Mouse (Mus musculus): ENCODE measurements around the gene Gal3st3. TPM values are rescaled to one million over a fixed set of nuclear protein-coding genes. Genes with fewer than 3 reads are reported as not detected.

Gal3st3 gene
- polyA plus RNA-seq (2015; fragmentation: Nextera tagmentation; extraction: Ambion mirVana), result 31.4 and 31.6 TPM in 2 replicates

GRCm38 (mm10) chr19:5297903-5298800, at the start of gene Gal3st3:
Gene Gal3st3 (plus strand): TSS chr19:5298331.
- Histone ChIP-seq H3K4me2 (replicated peaks) (peak within 1 kb of the TSS; percentile 83), H3K27me3 (no peaks in the 10 kb centered on the region), H3K4me1 (peaks cover 54% of the 10 kb centered on the region), H3K36me3 (peaks cover 4% of the 10 kb centered on the region), H3K4me3 (peak within 1 kb of the TSS; percentile 87), H3K27ac (replicated peaks) (peak within 1 kb of the TSS; percentile 88), H3K9me3 (no peaks in the 10 kb centered on the region), H3K9ac (replicated peaks) (peak within 1 kb of the TSS; percentile 94)
- 2% methylated on average over 30 of the region's 32 CpGs for WGBS
- ATAC-seq (replicated peaks), result peak; percentile 55

DNA sequence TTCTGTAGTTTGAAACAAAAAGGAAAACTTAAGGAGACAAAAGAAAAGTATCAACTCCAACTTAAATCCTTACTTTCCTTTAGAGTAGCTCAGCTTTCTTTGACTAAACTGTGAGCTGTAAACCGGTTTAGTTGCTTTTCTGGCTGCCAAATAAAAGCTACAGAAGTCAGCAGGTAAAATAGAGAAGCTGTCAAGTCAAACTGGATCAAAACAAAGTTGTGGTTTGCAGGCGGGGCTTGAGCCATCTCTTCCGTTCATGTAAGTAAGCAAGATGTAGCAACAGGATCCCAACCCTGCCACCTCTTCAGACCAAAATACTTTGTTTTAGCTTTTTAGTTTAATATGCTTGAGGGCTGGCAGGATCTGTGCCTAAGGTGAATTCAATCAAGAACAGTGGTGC, 41.0 kb upstream of the Gal3st3 start:
- H3K4me3 ChIP-seq, result no peak overlapping the region
- H3K27me3 ChIP-seq, result no peaks in the 10 kb centered on the region
- ATAC-seq (replicated peaks), result no peak
- 57% methylated on average over 3 of the region's 3 CpGs for WGBS
- H3K36me3 ChIP-seq, result no peaks in the 10 kb centered on the region
- no peak overlapping the region for H3K27ac ChIP-seq (replicated peaks)
- H3K9me3 ChIP-seq, result no peaks in the 10 kb centered on the region
- no peak overlapping the region for H3K9ac ChIP-seq (replicated peaks)
- no peaks in the 10 kb centered on the region for H3K4me1 ChIP-seq
- no peak overlapping the region for H3K4me2 ChIP-seq (replicated peaks)

DNA sequence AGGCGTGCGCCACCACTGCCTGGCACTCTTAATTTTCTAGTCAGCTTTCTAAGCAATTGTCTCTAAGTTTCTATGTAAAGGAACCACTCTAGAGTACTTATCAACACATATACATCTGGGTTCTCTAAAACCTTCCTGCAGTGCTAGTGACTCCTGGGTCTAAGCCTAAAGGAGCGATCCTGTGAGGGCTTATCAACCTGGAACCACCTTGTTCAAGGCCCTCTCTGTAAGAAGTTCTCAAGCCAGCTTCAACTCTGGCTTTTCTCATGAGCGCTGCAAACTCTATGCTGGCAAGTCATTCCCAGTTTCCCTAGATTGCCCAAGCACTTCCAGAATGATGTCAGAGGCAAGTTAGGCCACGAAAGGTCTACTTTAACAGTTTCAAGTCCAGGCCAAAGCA, 31.1 kb upstream of the Gal3st3 start:
- peaks cover 23% of the 10 kb centered on the region for H3K4me1 ChIP-seq
- H3K4me3 ChIP-seq, result no peak overlapping the region
- no peaks in the 10 kb centered on the region for H3K9me3 ChIP-seq
- H3K36me3 ChIP-seq, result no peaks in the 10 kb centered on the region
- no peak overlapping the region for H3K9ac ChIP-seq (replicated peaks)
- H3K27me3 ChIP-seq, result no peaks in the 10 kb centered on the region
- H3K4me2 ChIP-seq (replicated peaks), result no peak overlapping the region
- no peak overlapping the region for H3K27ac ChIP-seq (replicated peaks)
- 98% methylated on average over 5 of the region's 5 CpGs for WGBS
- no peak for ATAC-seq (replicated peaks)

GRCm38 (mm10) chr19:5268017-5268416, 30.1 kb upstream of the Gal3st3 start:
- Histone ChIP-seq H3K4me1 (peaks cover 26% of the 10 kb centered on the region), H3K27me3 (no peaks in the 10 kb centered on the region), H3K36me3 (no peaks in the 10 kb centered on the region), H3K9ac (replicated peaks) (no peak overlapping the region), H3K4me3 (no peak overlapping the region), H3K9me3 (no peaks in the 10 kb centered on the region), H3K4me2 (replicated peaks) (no peak overlapping the region), H3K27ac (replicated peaks) (no peak overlapping the region)
- ATAC-seq (replicated peaks), result no peak

DNA sequence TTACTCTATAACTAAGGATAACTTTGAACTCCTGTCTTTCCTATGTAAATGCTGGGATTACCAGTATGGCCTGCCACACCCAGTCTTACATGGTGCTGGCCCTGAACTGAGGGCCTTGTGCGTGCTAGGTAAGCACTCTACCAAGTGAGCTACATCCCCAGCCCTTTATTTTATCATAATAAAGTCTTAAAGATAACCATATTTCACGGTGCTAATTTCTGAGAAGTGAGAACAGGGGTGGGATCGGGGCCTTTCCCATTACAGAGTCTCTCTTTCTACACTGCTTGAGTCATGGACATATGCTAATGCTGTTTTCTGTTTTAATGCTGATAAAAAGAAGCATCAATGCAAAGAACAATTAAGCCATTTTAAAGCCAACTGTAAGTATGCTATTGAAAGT, 29.3 kb upstream of the Gal3st3 start:
- H3K9ac ChIP-seq (replicated peaks), result no peak overlapping the region
- peaks cover 34% of the 10 kb centered on the region for H3K4me1 ChIP-seq
- 92% methylated on average over 3 of the region's 3 CpGs for WGBS
- H3K36me3 ChIP-seq, result peaks cover under 1% of the 10 kb centered on the region
- no peak overlapping the region for H3K4me3 ChIP-seq
- no peak overlapping the region for H3K27ac ChIP-seq (replicated peaks)
- no peak overlapping the region for H3K4me2 ChIP-seq (replicated peaks)
- ATAC-seq (replicated peaks), result no peak
- H3K9me3 ChIP-seq, result no peaks in the 10 kb centered on the region
- H3K27me3 ChIP-seq, result no peaks in the 10 kb centered on the region

DNA sequence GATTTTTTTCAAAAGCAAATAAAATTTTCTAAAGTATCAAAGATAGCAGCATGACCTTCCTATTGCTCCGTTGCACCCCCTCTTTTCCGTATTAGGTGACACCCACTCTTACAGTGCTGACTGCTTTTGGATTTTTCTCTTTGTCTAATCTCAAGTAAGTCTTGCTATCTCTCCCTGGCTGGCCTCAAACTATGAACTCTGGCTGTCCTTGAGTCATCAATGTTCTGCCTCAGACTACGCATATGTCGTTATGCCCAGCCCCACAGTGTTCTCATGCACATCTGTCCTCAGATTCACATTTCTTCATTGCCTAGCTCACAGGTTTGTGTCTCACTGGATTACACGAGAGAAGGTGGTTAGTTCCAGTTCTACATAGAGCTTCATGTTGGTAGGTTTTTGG, 28.7 kb upstream of the Gal3st3 start:
- no peak overlapping the region for H3K4me3 ChIP-seq
- H3K9ac ChIP-seq (replicated peaks), result no peak overlapping the region
- WGBS, result 87% methylated on average over 5 of the region's 5 CpGs

DNA sequence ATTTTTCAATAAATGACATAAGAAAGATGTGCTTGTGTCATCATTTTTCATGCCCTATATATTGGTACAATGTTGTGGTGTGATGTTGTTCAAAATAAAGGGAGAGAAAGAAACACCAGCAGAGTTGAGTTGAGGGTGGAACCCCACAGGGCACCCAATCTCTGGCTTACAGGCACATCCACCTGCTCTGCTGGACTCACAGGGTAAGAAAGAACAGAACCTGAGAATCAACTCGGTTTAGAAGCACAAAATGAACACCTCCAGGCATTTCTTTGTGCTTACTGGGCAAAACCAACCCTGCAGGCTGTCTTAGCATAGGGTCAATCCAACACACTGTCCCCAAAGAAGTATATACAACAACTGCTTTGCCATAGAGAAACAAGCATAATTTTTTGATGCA, 26.7 kb upstream of the Gal3st3 start:
- Histone ChIP-seq H3K36me3 (peaks cover 20% of the 10 kb centered on the region), H3K27me3 (no peaks in the 10 kb centered on the region), H3K9me3 (no peaks in the 10 kb centered on the region), H3K4me3 (peak overlapping the region; percentile 62), H3K4me1 (peaks cover 36% of the 10 kb centered on the region), H3K27ac (replicated peaks) (no peak overlapping the region), H3K9ac (replicated peaks) (no peak overlapping the region; the same call in 1 of the 2 replicates), H3K4me2 (replicated peaks) (peak overlapping the region; percentile 77)
- WGBS, result 42% methylated on average over 1 of the region's 1 CpGs
- no peak for ATAC-seq (replicated peaks)

More for the DNA sequence above, 28.7 kb upstream of the Gal3st3 start:
- H3K4me1 ChIP-seq, result peaks cover 36% of the 10 kb centered on the region
- H3K27ac ChIP-seq (replicated peaks), result no peak overlapping the region
- peaks cover 6% of the 10 kb centered on the region for H3K36me3 ChIP-seq
- no peaks in the 10 kb centered on the region for H3K9me3 ChIP-seq
- no peak for ATAC-seq (replicated peaks)
- H3K4me2 ChIP-seq (replicated peaks), result no peak overlapping the region
- H3K27me3 ChIP-seq, result no peaks in the 10 kb centered on the region

- Histone ChIP-seq H3K4me2 (replicated peaks) (peak overlapping the region; percentile 77), H3K4me3 (peak overlapping the region; percentile 62), H3K36me3 (peaks cover 25% of the 10 kb centered on the region), H3K27me3 (no peaks in the 10 kb centered on the region), H3K27ac (replicated peaks) (peak overlapping the region; percentile 93), H3K9ac (replicated peaks) (peak overlapping the region; percentile 81), H3K4me1 (peaks cover 36% of the 10 kb centered on the region), H3K9me3 (no peaks in the 10 kb centered on the region)
- peak; percentile 57 for ATAC-seq (replicated peaks)
- under 1% methylated on average over 21 of the region's 30 CpGs for WGBS
These were observed 25.8 kb upstream of the Gal3st3 start for GRCm38 (mm10) chr19:5272326-5272795.

DNA sequence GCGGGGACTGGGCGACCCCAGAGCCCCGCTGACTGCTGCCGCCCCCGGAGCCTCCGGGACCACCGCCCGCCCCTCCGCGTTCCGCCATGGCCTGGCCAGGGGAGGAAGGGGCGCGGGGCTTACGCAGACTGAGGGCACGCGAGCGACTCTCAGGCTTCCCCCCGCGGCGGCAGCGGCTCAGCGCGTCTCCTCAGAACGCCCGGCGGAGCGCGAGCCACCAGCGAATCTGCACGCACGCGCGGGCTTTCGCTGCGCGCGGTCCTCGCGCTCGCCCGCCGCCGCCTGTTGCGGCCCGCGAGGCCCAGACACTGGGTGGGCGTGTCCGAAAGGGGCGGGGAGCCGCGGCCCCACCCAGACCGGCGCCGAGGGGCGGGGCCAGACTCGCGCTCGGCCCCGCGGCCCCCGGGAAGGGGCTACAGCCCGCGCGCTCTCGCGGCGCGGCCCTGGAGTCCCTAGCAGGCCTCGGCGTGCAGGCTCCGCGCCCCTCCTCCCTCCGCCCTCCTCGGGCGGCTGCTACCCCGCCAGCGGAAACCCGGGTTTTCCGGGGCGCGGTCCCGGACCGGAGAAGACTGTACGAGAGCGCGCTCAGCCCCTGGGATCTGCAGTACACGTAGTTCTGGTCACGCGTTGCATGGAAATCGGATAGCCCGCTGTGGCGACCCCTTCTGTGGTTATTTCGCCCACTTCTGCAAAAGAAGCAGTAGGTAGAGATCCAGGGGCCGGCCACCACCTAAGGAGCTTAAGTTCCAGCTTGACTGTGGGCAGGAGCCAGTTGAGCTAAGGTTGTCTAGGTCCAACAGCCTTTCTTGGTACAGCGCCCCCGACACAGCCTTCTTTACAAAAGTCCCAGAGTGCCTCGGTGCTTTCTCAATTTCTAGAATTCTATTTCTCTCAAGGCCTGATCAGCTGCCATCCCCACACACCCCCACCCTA, 25.1 kb upstream of the Gal3st3 start, which contains the start of gene Pacs1:
Pacs1 (minus strand) TSS at position 319 of the 933 bp plus-strand sequence.
- peak within 1 kb of the TSS; percentile 62 for H3K4me3 ChIP-seq
- peak within 1 kb of the TSS; percentile 93 for H3K27ac ChIP-seq (replicated peaks)
- H3K4me1 ChIP-seq, result peaks cover 36% of the 10 kb centered on the region
- H3K36me3 ChIP-seq, result peaks cover 32% of the 10 kb centered on the region
- no peaks in the 10 kb centered on the region for H3K27me3 ChIP-seq
- ATAC-seq (replicated peaks), result peak; percentile 95
- under 1% methylated on average over 65 of the region's 97 CpGs for WGBS
- peak within 1 kb of the TSS; percentile 77 for H3K4me2 ChIP-seq (replicated peaks)
- H3K9ac ChIP-seq (replicated peaks), result peak within 1 kb of the TSS; percentile 81
- no peaks in the 10 kb centered on the region for H3K9me3 ChIP-seq

GRCm38 (mm10) chr19:5273916-5274315, 24.2 kb upstream of the Gal3st3 start:
- peaks cover 39% of the 10 kb centered on the region for H3K36me3 ChIP-seq
- peak overlapping the region; percentile 62; the same call in 1 of the 2 replicates for H3K4me3 ChIP-seq
- no peaks in the 10 kb centered on the region for H3K9me3 ChIP-seq
- H3K4me2 ChIP-seq (replicated peaks), result no peak overlapping the region
- no peak overlapping the region for H3K9ac ChIP-seq (replicated peaks)
- H3K4me1 ChIP-seq, result peaks cover 32% of the 10 kb centered on the region
- ATAC-seq (replicated peaks), result no peak
- 76% methylated on average over 4 of the region's 4 CpGs for WGBS
- H3K27ac ChIP-seq (replicated peaks), result peak overlapping the region; percentile 93
- no peaks in the 10 kb centered on the region for H3K27me3 ChIP-seq

GRCm38 (mm10) chr19:5274641-5275040, 23.5 kb upstream of the Gal3st3 start:
- H3K9ac ChIP-seq (replicated peaks), result no peak overlapping the region
- WGBS, result 94% methylated on average over 13 of the region's 13 CpGs
- peaks cover 32% of the 10 kb centered on the region for H3K4me1 ChIP-seq
- no peaks in the 10 kb centered on the region for H3K9me3 ChIP-seq
- ATAC-seq (replicated peaks), result no peak
- H3K4me3 ChIP-seq, result no peak overlapping the region
- peaks cover 47% of the 10 kb centered on the region for H3K36me3 ChIP-seq
- no peak overlapping the region for H3K27ac ChIP-seq (replicated peaks)
- H3K27me3 ChIP-seq, result no peaks in the 10 kb centered on the region
- H3K4me2 ChIP-seq (replicated peaks), result no peak overlapping the region

GRCm38 (mm10) chr19:5275736-5276135, 22.4 kb upstream of the Gal3st3 start:
- Histone ChIP-seq H3K4me1 (peaks cover 25% of the 10 kb centered on the region), H3K4me3 (no peak overlapping the region), H3K27ac (replicated peaks) (no peak overlapping the region), H3K9me3 (no peaks in the 10 kb centered on the region), H3K4me2 (replicated peaks) (no peak overlapping the region), H3K27me3 (no peaks in the 10 kb centered on the region), H3K36me3 (peaks cover 51% of the 10 kb centered on the region), H3K9ac (replicated peaks) (no peak overlapping the region)
- 92% methylated on average over 5 of the region's 5 CpGs for WGBS
- ATAC-seq (replicated peaks), result no peak

All from forebrain, embryonic 15.5 days (tissue).